Mouse (Mus musculus) activated CD4-positive, CD25-positive, alpha-beta regulatory T cell, adult 4 months (primary cell): ENCODE data around the gene Spdya. TPM values are rescaled to one million over a fixed set of nuclear protein-coding genes. Genes with fewer than 3 reads are reported as not detected.
A peak's percentile ranks its signal among the peaks of the same experiment; 100 is the strongest.
"Not testable (repeated sequence)": the region's sequence is repeated elsewhere in the genome, so short reads cannot be mapped to it uniquely, and the experiment has no call there.

Experiments
- ATAC-seq: one replicate; pipeline ENCODE4 v1.8.0; 2017
- polyA plus RNA-seq, 2 experiments: library from polyadenylated mRNA; unstranded; fragments of 100-300 nt; shearing (Covaris generic); gene quantifications; one replicate each; pipeline ENCODE4 v1.2.1; 2017

Spdya gene
- under 1 TPM; 0.54 to 0.93 TPM for polyA plus RNA-seq

GRCm38 (mm10) chr17:71551757-71552451 is at the start of gene Spdya:
Spdya (plus strand) TSS chr17:71552061.
- peak; percentile 86 for ATAC-seq

- ATAC-seq, result no peak
Measured at GRCm38 (mm10) chr17:71506832-71507231, 45.0 kb upstream of the Spdya start.

GRCm38 (mm10) chr17:71510297-71510696 is 41.6 kb upstream of the Spdya start:
- ATAC-seq, result no peak

GRCm38 (mm10) chr17:71526302-71526708 is 25.6 kb upstream of the Spdya start:
- peak; percentile 32 for ATAC-seq

- peak; percentile 82 for ATAC-seq
Measured at GRCm38 (mm10) chr17:71526711-71527564, 24.9 kb upstream of the Spdya start, which contains the start of gene Ndc80. Ndc80 (minus strand) TSS chr17:71526857.

GRCm38 (mm10) chr17:71528042-71528441 is 23.8 kb upstream of the Spdya start:
- ATAC-seq, result no peak

GRCm38 (mm10) chr17:71535595-71535994 is 16.3 kb upstream of the Spdya start:
- ATAC-seq, result not testable (repeated sequence)

GRCm38 (mm10) chr17:71537164-71537563 is 14.7 kb upstream of the Spdya start:
- no peak for ATAC-seq

- ATAC-seq, result no peak
Measured at GRCm38 (mm10) chr17:71548586-71548985, 3.3 kb upstream of the Spdya start.

- ATAC-seq, result no peak
Measured at GRCm38 (mm10) chr17:71551350-71551749, 511 bp upstream of the Spdya start.

GRCm38 (mm10) chr17:71552901-71553300 is 1.0 kb downstream of the Spdya start:
- ATAC-seq, result no peak

- peak; percentile 68 for ATAC-seq
Measured at GRCm38 (mm10) chr17:71561631-71562030, 9.8 kb downstream of the Spdya start.

- ATAC-seq, result no peak
Measured at GRCm38 (mm10) chr17:71579176-71579705, 27.4 kb downstream of the Spdya start.

GRCm38 (mm10) chr17:71597881-71598658 is 46.2 kb downstream of the Spdya start:
- ATAC-seq, result peak; percentile 50

GRCm38 (mm10) chr17:71598659-71599554 is 47.0 kb downstream of the Spdya start:
- peak; percentile 93 for ATAC-seq

- peak; percentile 92 for ATAC-seq
Measured at GRCm38 (mm10) chr17:71615638-71616318, 63.9 kb downstream of the Spdya start, which contains the start of gene Wdr43. Wdr43 (plus strand) TSS chr17:71615895.

GRCm38 (mm10) chr17:71616319-71617032 is 64.6 kb downstream of the Spdya start:
- ATAC-seq, result peak; percentile 15

- no peak for ATAC-seq
Measured at GRCm38 (mm10) chr17:71617033-71617362, 65.1 kb downstream of the Spdya start.

- peak; percentile 43 for ATAC-seq
Measured at GRCm38 (mm10) chr17:71617974-71618373, 66.1 kb downstream of the Spdya start.

- no peak for ATAC-seq
Measured at GRCm38 (mm10) chr17:71631806-71632205, 79.9 kb downstream of the Spdya start.
